Mouse (Mus musculus): ENCODE measurements around the gene Dgkh. TPM values are rescaled to one million over a fixed set of nuclear protein-coding genes. Genes with fewer than 3 reads are reported as not detected.
A peak's percentile ranks its signal among the peaks of the same experiment; 100 is the strongest.

Dgkh gene
- 2.3 TPM for polyA plus RNA-seq (2021)

- no peak for DNase-seq (ENCODE audit: low read depth, low spot score)
These were observed at the start of gene Dgkh for GRCm38 (mm10) chr14:78732617-78733312. Gene Dgkh (minus strand): TSS chr14:78732776.

GRCm38 (mm10) chr14:78777215-78777614 lies 44.6 kb upstream of the Dgkh start:
- peaks cover 14% of the 10 kb centered on the region for H3K27me3 ChIP-seq
- in situ Hi-C loops (cut with MboI; ENCODE audit: low pct_unique_long_range_greater_than_20kb): no loop called here
- ATAC-seq: no peak
- ChIA-PET POLR2A (no interaction called here), CTCF (no interaction called here)
- DNase-seq (ENCODE audit: low read depth, low spot score): no peak
- TF ChIP-seq CTCF (IDR thresholded peaks at IDR 0.05): no peak

More at GRCm38 (mm10) chr14:78732617-78733312, at the start of gene Dgkh:
- peak; percentile 96 for ATAC-seq
- ChIA-PET CTCF (interaction anchor here (1.4 kb wide), 1 partner anchor 240 kb away, joined by 3 read pairs; no protein-coding TSS in a partner anchor), POLR2A (no interaction called here)
- H3K27me3 ChIP-seq: no peaks in the 10 kb centered on the region
- in situ Hi-C loops (cut with MboI; ENCODE audit: low pct_unique_long_range_greater_than_20kb): loop anchor here (5.0 kb wide), 1 partner anchor 115 kb away; the partner anchor contains the start of gene Vwa8
- TF ChIP-seq CTCF (IDR thresholded peaks at IDR 0.05): no peak

- no peak for TF ChIP-seq CTCF (IDR thresholded peaks at IDR 0.05)
- peaks cover 17% of the 10 kb centered on the region for H3K27me3 ChIP-seq
- DNase-seq (ENCODE audit: low read depth, low spot score) (no peak), ATAC-seq (no peak)
- ChIA-PET CTCF (no interaction called here), POLR2A (no interaction called here)
- in situ Hi-C loops (cut with MboI; ENCODE audit: low pct_unique_long_range_greater_than_20kb): no loop called here
These were observed 44.1 kb upstream of the Dgkh start for GRCm38 (mm10) chr14:78776659-78777058.

- ChIA-PET CTCF (no interaction called here), POLR2A (interaction anchor here (0.5 kb wide), 1 partner anchor 777 kb away, joined by 3 read pairs; no protein-coding TSS in a partner anchor)
- in situ Hi-C loops (cut with MboI; ENCODE audit: low pct_unique_long_range_greater_than_20kb): no loop called here
- DNase-seq (ENCODE audit: low read depth, low spot score) (no peak), ATAC-seq (no peak)
- H3K27me3 ChIP-seq: peaks cover 22% of the 10 kb centered on the region
- no peak for TF ChIP-seq CTCF (IDR thresholded peaks at IDR 0.05)
These were observed 43.1 kb upstream of the Dgkh start for GRCm38 (mm10) chr14:78775699-78776098.

GRCm38 (mm10) chr14:78775226-78775625 lies 42.6 kb upstream of the Dgkh start:
- no peak for TF ChIP-seq CTCF (IDR thresholded peaks at IDR 0.05)
- ATAC-seq (no peak), DNase-seq (ENCODE audit: low read depth, low spot score) (no peak)
- POLR2A ChIA-PET: no interaction called here
- peaks cover 19% of the 10 kb centered on the region for H3K27me3 ChIP-seq
- in situ Hi-C loops (cut with MboI; ENCODE audit: low pct_unique_long_range_greater_than_20kb): no loop called here
- CTCF ChIA-PET: no interaction called here

- TF ChIP-seq CTCF (IDR thresholded peaks at IDR 0.05): no peak
- in situ Hi-C loops (cut with MboI; ENCODE audit: low pct_unique_long_range_greater_than_20kb): no loop called here
- H3K27me3 ChIP-seq: peaks cover 10% of the 10 kb centered on the region
- ATAC-seq (no peak), DNase-seq (ENCODE audit: low read depth, low spot score) (no peak)
- ChIA-PET POLR2A (no interaction called here), CTCF (interaction anchor here (0.7 to 0.8 kb wide), 2 partner anchors 28 to 40 kb away, joined by 3 read pairs; no protein-coding TSS in a partner anchor)
These were observed 37.9 kb upstream of the Dgkh start for GRCm38 (mm10) chr14:78770457-78770856.

- in situ Hi-C loops (cut with MboI; ENCODE audit: low pct_unique_long_range_greater_than_20kb): no loop called here
- no peak for TF ChIP-seq CTCF (IDR thresholded peaks at IDR 0.05)
- ChIA-PET CTCF (no interaction called here), POLR2A (no interaction called here)
- H3K27me3 ChIP-seq: peaks cover 3% of the 10 kb centered on the region
- DNase-seq (ENCODE audit: low read depth, low spot score) (no peak), ATAC-seq (no peak)
These were observed 28.5 kb upstream of the Dgkh start for GRCm38 (mm10) chr14:78761064-78761463.

- no peak for TF ChIP-seq CTCF (IDR thresholded peaks at IDR 0.05)
- in situ Hi-C loops (cut with MboI; ENCODE audit: low pct_unique_long_range_greater_than_20kb): no loop called here
- ATAC-seq (no peak), DNase-seq (ENCODE audit: low read depth, low spot score) (no peak)
- CTCF ChIA-PET: no interaction called here
- H3K27me3 ChIP-seq: no peaks in the 10 kb centered on the region
- POLR2A ChIA-PET: no interaction called here
These were observed 26.9 kb upstream of the Dgkh start for GRCm38 (mm10) chr14:78759491-78759890.

GRCm38 (mm10) chr14:78755316-78755715 lies 22.7 kb upstream of the Dgkh start:
- no peaks in the 10 kb centered on the region for H3K27me3 ChIP-seq
- in situ Hi-C loops (cut with MboI; ENCODE audit: low pct_unique_long_range_greater_than_20kb): no loop called here
- POLR2A ChIA-PET: no interaction called here
- DNase-seq (ENCODE audit: low read depth, low spot score) (no peak), ATAC-seq (no peak)
- TF ChIP-seq CTCF (IDR thresholded peaks at IDR 0.05): no peak
- CTCF ChIA-PET: no interaction called here

- ATAC-seq (no peak), DNase-seq (ENCODE audit: low read depth, low spot score) (no peak)
- no peak for TF ChIP-seq CTCF (IDR thresholded peaks at IDR 0.05)
- in situ Hi-C loops (cut with MboI; ENCODE audit: low pct_unique_long_range_greater_than_20kb): no loop called here
- ChIA-PET POLR2A (no interaction called here), CTCF (no interaction called here)
- no peaks in the 10 kb centered on the region for H3K27me3 ChIP-seq
These were observed 16.1 kb upstream of the Dgkh start for GRCm38 (mm10) chr14:78748692-78749091.

GRCm38 (mm10) chr14:78747969-78748651 lies 15.5 kb upstream of the Dgkh start:
- ChIA-PET POLR2A (no interaction called here), CTCF (interaction anchor here (0.7 kb wide), 1 partner anchor 319 kb away, joined by 3 read pairs; no protein-coding TSS in a partner anchor)
- H3K27me3 ChIP-seq: no peaks in the 10 kb centered on the region
- no peak for ATAC-seq
- DNase-seq (ENCODE audit: low read depth, low spot score): no peak
- in situ Hi-C loops (cut with MboI; ENCODE audit: low pct_unique_long_range_greater_than_20kb): no loop called here
- no peak for TF ChIP-seq CTCF (IDR thresholded peaks at IDR 0.05)
